Mouse (Mus musculus): Measurements from ENCODE around the gene P2rx4. TPM values are rescaled to one million over a fixed set of nuclear protein-coding genes. Genes with fewer than 3 reads are reported as not detected.
A peak's percentile ranks its signal among the peaks of the same experiment; 100 is the strongest.

P2rx4 gene
- polyA plus RNA-seq (2012; rRNA removed) (10.3 and 12.2 TPM in 2 replicates), polyA plus RNA-seq (2014; fragmentation: Nextera tagmentation; extraction: Ambion mirVana) (19.9 and 20.7 TPM in 2 replicates)

DNA sequence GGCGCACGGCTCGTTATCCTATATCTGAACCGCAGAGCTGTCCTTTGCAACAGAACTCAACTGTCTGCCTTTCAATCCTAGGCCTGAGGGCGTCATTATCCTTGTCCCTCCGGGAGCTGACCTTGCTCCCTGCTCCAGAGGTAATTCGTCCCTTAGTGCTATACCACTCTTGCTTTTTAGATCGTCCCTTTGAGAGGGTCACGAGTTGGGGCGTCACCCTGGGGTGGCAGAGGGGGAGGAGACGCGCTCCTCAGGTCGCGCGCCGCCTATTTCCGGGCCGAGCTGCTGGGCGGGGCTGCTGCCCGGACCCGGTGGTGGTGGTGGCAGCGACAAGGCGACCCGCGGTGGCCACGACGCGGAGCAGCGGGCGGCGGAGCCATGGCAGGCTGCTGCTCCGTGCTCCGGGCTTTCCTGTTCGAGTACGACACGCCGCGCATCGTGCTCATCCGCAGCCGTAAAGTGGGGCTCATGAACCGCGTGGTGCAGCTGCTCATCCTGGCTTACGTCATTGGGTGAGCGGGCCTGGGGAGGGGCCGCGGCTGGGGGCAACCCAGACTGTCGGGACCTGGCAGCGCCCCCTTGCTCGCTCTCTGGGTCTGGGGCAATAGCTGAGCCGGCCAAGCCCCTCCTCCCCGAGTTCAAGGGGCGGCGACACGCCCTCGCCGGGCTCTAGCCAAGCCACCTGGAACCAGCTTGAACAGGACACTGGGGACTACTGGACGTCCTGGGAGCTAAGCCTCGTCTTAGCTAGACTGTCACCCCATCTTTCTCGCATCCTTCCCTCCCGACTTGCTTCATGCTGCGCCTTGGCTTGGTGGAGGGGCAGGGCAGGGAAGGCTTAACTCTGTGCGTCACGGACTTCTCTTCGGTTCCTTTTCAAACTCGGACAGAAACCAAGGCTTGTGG is at the start of gene P2rx4:
Gene P2rx4, plus strand, starts transcription at position 269 of the 906 bp plus-strand sequence.
- WGBS (ENCODE audit: insufficient replicate concordance): under 1% methylated on average over 64 of the region's 66 CpGs
- Histone ChIP-seq H3K9me3 (ENCODE audit: control insufficient read depth, low read length) (no peaks in the 10 kb centered on the region), H3K27ac (peak within 1 kb of the TSS; percentile 52), H3K36me3 (replicated peaks; ENCODE audit: control insufficient read depth, insufficient read depth, low read depth) (no peaks in the 10 kb centered on the region), H3K4me3 (ENCODE audit: insufficient read depth in 1 of 2, low read depth in 2 of 2, low read length in 2 of 2) (peak within 1 kb of the TSS; percentile 59 to 63), H3K4me2 (ENCODE audit: low read depth) (peak within 1 kb of the TSS; percentile 69), H3K4me1 (replicated peaks; ENCODE audit: control insufficient read depth in 2 of 2, insufficient read depth in 2 of 2, low read length in 1 of 2) (peaks cover 11 to 21% of the 10 kb centered on the region in 2 experiments), H3K27me3 (ENCODE audit: control insufficient read depth, insufficient read depth, low read length) (no peaks in the 10 kb centered on the region), H3K9ac (replicated peaks) (peak within 1 kb of the TSS; percentile 53)
- peak in 2 of 3 experiments; percentile 49 to 69 for DNase-seq (ENCODE audit: low read depth in 3 of 3, low spot score in 3 of 3)
- ATAC-seq (ENCODE audit: insufficient read depth): peak; percentile 86
- TF ChIP-seq EP300 (IDR thresholded peaks at IDR 0.05; ENCODE audit: low read depth): no peak
- TF ChIP-seq CTCF (IDR thresholded peaks at IDR 0.05; ENCODE audit: low read depth): 0 out of 2 replicates have a peak, but pooled peaks have one; percentile 9

DNA sequence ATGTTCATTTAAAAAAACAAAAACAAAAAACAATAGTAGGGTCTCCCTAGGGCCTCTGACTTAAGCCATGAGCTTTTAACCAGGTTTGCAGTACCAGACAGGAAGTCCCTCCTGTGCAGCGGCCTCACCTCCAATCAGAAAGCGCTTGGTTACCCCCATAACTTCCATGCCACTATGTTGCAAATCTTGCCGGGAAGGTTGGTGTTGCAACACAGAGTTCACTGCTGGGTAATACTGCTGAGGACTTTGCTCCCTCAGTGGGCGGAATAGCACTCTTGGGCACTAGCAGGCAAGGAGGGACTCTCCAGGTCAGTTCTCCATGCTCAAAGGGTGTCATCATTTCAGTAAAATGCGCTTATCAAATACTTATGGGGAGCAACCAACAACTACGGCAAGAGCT is 44.8 kb upstream of the P2rx4 start:
- Histone ChIP-seq H3K27ac (no peak overlapping the region), H3K4me1 (replicated peaks; ENCODE audit: control insufficient read depth in 2 of 2, insufficient read depth in 2 of 2, low read length in 1 of 2) (0 out of 4 replicates have a peak, but pooled peaks cover 0 to 2% of the 10 kb centered on the region in 2 experiments), H3K9ac (replicated peaks) (no peak overlapping the region), H3K27me3 (ENCODE audit: control insufficient read depth, insufficient read depth, low read length) (no peaks in the 10 kb centered on the region), H3K36me3 (replicated peaks; ENCODE audit: control insufficient read depth, insufficient read depth, low read depth) (no peaks in the 10 kb centered on the region), H3K4me2 (ENCODE audit: low read depth) (no peak overlapping the region), H3K4me3 (ENCODE audit: insufficient read depth in 1 of 2, low read depth in 2 of 2, low read length in 2 of 2) (no peak overlapping the region), H3K9me3 (ENCODE audit: control insufficient read depth, low read length) (no peaks in the 10 kb centered on the region)
- ATAC-seq (ENCODE audit: insufficient read depth) (0 out of 2 replicates have a peak, but pooled peaks have one; percentile 35), DNase-seq (ENCODE audit: low read depth in 3 of 3, low spot score in 3 of 3) (peak in 1 of 3 experiments; percentile 26)
- WGBS (ENCODE audit: insufficient replicate concordance): 78% methylated on average over 6 of the region's 6 CpGs
- TF ChIP-seq CTCF (IDR thresholded peaks at IDR 0.05; ENCODE audit: low read depth) (no peak), EP300 (IDR thresholded peaks at IDR 0.05; ENCODE audit: low read depth) (no peak)

GRCm38 (mm10) chr5:122665036-122665435 is 42.3 kb upstream of the P2rx4 start:
- 45% methylated on average over 5 of the region's 5 CpGs for WGBS (ENCODE audit: insufficient replicate concordance)
- no peak for DNase-seq (ENCODE audit: low read depth in 3 of 3, low spot score in 3 of 3)

GRCm38 (mm10) chr5:122668981-122669897 is 38.1 kb upstream of the P2rx4 start:
- 0 out of 4 replicates have a peak, but pooled peaks cover 0 to 2% of the 10 kb centered on the region in 2 experiments for H3K4me1 ChIP-seq (replicated peaks; ENCODE audit: control insufficient read depth in 2 of 2, insufficient read depth in 2 of 2, low read length in 1 of 2)
- DNase-seq (ENCODE audit: low read depth in 3 of 3, low spot score in 3 of 3): no peak
- H3K9me3 ChIP-seq (ENCODE audit: control insufficient read depth, low read length): no peaks in the 10 kb centered on the region
- H3K27me3 ChIP-seq (ENCODE audit: control insufficient read depth, insufficient read depth, low read length): no peaks in the 10 kb centered on the region
- no peaks in the 10 kb centered on the region for H3K36me3 ChIP-seq (replicated peaks; ENCODE audit: control insufficient read depth, insufficient read depth, low read depth)
- no peak overlapping the region for H3K4me2 ChIP-seq (ENCODE audit: low read depth)
- no peak for ATAC-seq (ENCODE audit: insufficient read depth)
- no peak overlapping the region for H3K4me3 ChIP-seq (ENCODE audit: insufficient read depth in 1 of 2, low read depth in 2 of 2, low read length in 2 of 2)
- no peak for TF ChIP-seq CTCF (IDR thresholded peaks at IDR 0.05; ENCODE audit: low read depth)
- no peak for TF ChIP-seq EP300 (IDR thresholded peaks at IDR 0.05; ENCODE audit: low read depth)
- WGBS (ENCODE audit: insufficient replicate concordance): 39% methylated on average over 15 of the region's 15 CpGs
- no peak overlapping the region for H3K27ac ChIP-seq
- no peak overlapping the region for H3K9ac ChIP-seq (replicated peaks)

More at GRCm38 (mm10) chr5:122665036-122665435, 42.3 kb upstream of the P2rx4 start:
- Histone ChIP-seq H3K27ac (no peak overlapping the region), H3K27me3 (ENCODE audit: control insufficient read depth, insufficient read depth, low read length) (no peaks in the 10 kb centered on the region), H3K36me3 (replicated peaks; ENCODE audit: control insufficient read depth, insufficient read depth, low read depth) (no peaks in the 10 kb centered on the region), H3K9ac (replicated peaks) (no peak overlapping the region), H3K4me1 (replicated peaks; ENCODE audit: control insufficient read depth in 2 of 2, insufficient read depth in 2 of 2, low read length in 1 of 2) (0 out of 4 replicates have a peak, but pooled peaks cover 0 to 2% of the 10 kb centered on the region in 2 experiments), H3K4me3 (ENCODE audit: insufficient read depth in 1 of 2, low read depth in 2 of 2, low read length in 2 of 2) (no peak overlapping the region), H3K4me2 (ENCODE audit: low read depth) (no peak overlapping the region), H3K9me3 (ENCODE audit: control insufficient read depth, low read length) (no peaks in the 10 kb centered on the region)
- no peak for ATAC-seq (ENCODE audit: insufficient read depth)
- TF ChIP-seq CTCF (IDR thresholded peaks at IDR 0.05; ENCODE audit: low read depth): no peak
- no peak for TF ChIP-seq EP300 (IDR thresholded peaks at IDR 0.05; ENCODE audit: low read depth)

Data from liver, embryonic 14.5 days (tissue).